Mouse (Mus musculus): ENCODE results near the gene Trim8. TPM values are rescaled to one million over a fixed set of nuclear protein-coding genes. Genes with fewer than 3 reads are reported as not detected.

The Trim8 gene
- polyA plus RNA-seq, 1 experiment: 14.2 TPM

- Histone ChIP-seq H3K27me3 (ENCODE audit: control insufficient read depth, insufficient read depth, low read length, poor library complexity, severe bottlenecking) (no peaks in the 10 kb centered on the region), H3K4me1 (ENCODE audit: control insufficient read depth, insufficient read depth, low read length) (peaks cover 9% of the 10 kb centered on the region), H3K27ac (ENCODE audit: insufficient read depth, low read length) (no peak overlapping the region), H3K9ac (ENCODE audit: low read depth, poor library complexity, severe bottlenecking) (no peak overlapping the region), H3K4me3 (ENCODE audit: low read depth, low read length) (no peak overlapping the region), H3K9me3 (replicated peaks; ENCODE audit: control insufficient read depth, insufficient read depth, low read length, poor library complexity, severe bottlenecking) (no peaks in the 10 kb centered on the region), H3K36me3 (ENCODE audit: control insufficient read depth, insufficient read depth, low read length, poor library complexity, severe bottlenecking) (no peaks in the 10 kb centered on the region)
- TF ChIP-seq CTCF (IDR thresholded peaks at IDR 0.05; ENCODE audit: low read depth, low read length): no peak
- no peak for TF ChIP-seq EP300 (IDR thresholded peaks at IDR 0.05; ENCODE audit: insufficient read depth, low read depth, low read length)
- no peak for TF ChIP-seq POLR2A (IDR thresholded peaks at IDR 0.05; ENCODE audit: insufficient read depth, low read length)
These were observed 12.1 kb upstream of the Trim8 start for GRCm38 (mm10) chr19:46489448-46489847.

DNA sequence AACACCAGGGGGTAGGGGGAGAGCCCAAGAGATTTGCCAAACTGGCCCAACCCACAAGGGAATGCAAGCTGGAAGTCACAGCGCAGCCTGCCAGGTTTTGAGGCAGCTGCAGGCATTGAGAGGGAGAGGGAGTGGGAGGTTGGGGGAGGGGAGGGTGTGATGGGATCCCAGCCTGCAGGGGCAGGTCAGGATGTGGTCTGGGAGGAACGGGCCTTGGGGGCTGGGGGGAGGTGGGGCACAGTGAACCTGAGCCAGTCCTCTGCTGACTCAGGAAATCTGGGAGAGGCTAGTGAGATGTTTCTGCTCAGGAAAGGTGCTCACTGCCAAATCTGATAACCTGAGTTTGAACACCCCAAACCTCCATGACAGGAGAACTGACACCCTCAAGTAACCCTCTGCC, 10.9 kb upstream of the Trim8 start:
- peak overlapping the region; percentile 68 for H3K27ac ChIP-seq (ENCODE audit: insufficient read depth, low read length)

DNA sequence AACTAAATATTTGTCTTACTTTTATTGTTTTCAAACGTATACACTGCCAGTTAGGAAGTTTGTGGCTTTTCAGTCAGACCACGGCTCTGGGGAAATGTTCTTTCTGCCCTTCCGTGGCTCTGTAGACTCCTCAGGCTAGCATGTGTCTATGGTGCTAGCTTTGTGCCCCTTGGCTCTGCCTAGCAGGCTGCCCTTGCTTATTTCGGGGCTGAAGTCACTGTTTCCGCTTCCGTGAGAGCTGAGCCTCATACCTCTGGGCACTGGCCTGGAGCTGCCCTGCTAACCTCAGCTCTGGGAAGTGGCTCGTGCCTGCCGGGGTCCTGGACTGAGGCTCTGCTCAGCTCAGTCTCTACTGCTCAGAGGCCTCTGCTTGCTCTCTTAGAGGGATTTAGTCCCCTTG, 6.4 kb upstream of the Trim8 start:
- H3K36me3 ChIP-seq (ENCODE audit: control insufficient read depth, insufficient read depth, low read length, poor library complexity, severe bottlenecking): no peaks in the 10 kb centered on the region
- no peak overlapping the region for H3K9ac ChIP-seq (ENCODE audit: low read depth, poor library complexity, severe bottlenecking)
- H3K4me3 ChIP-seq (ENCODE audit: low read depth, low read length): no peak overlapping the region
- H3K9me3 ChIP-seq (replicated peaks; ENCODE audit: control insufficient read depth, insufficient read depth, low read length, poor library complexity, severe bottlenecking): no peaks in the 10 kb centered on the region
- no peaks in the 10 kb centered on the region for H3K27me3 ChIP-seq (ENCODE audit: control insufficient read depth, insufficient read depth, low read length, poor library complexity, severe bottlenecking)
- H3K4me1 ChIP-seq (ENCODE audit: control insufficient read depth, insufficient read depth, low read length): peaks cover 1% of the 10 kb centered on the region
- H3K27ac ChIP-seq (ENCODE audit: insufficient read depth, low read length): no peak overlapping the region
- no peak for TF ChIP-seq CTCF (IDR thresholded peaks at IDR 0.05; ENCODE audit: low read depth, low read length)
- TF ChIP-seq POLR2A (IDR thresholded peaks at IDR 0.05; ENCODE audit: insufficient read depth, low read length): no peak
- TF ChIP-seq EP300 (IDR thresholded peaks at IDR 0.05; ENCODE audit: insufficient read depth, low read depth, low read length): no peak

More for the DNA sequence above, 10.9 kb upstream of the Trim8 start:
- H3K4me1 ChIP-seq (ENCODE audit: control insufficient read depth, insufficient read depth, low read length): peaks cover 6% of the 10 kb centered on the region
- H3K27me3 ChIP-seq (ENCODE audit: control insufficient read depth, insufficient read depth, low read length, poor library complexity, severe bottlenecking): no peaks in the 10 kb centered on the region
- no peak overlapping the region for H3K9ac ChIP-seq (ENCODE audit: low read depth, poor library complexity, severe bottlenecking)
- H3K36me3 ChIP-seq (ENCODE audit: control insufficient read depth, insufficient read depth, low read length, poor library complexity, severe bottlenecking): no peaks in the 10 kb centered on the region
- no peaks in the 10 kb centered on the region for H3K9me3 ChIP-seq (replicated peaks; ENCODE audit: control insufficient read depth, insufficient read depth, low read length, poor library complexity, severe bottlenecking)
- TF ChIP-seq POLR2A (IDR thresholded peaks at IDR 0.05; ENCODE audit: insufficient read depth, low read length): no peak
- peak; percentile 94 for TF ChIP-seq EP300 (IDR thresholded peaks at IDR 0.05; ENCODE audit: insufficient read depth, low read depth, low read length)
- no peak for TF ChIP-seq CTCF (IDR thresholded peaks at IDR 0.05; ENCODE audit: low read depth, low read length)
- no peak overlapping the region for H3K4me3 ChIP-seq (ENCODE audit: low read depth, low read length)

- Histone ChIP-seq H3K4me1 (ENCODE audit: control insufficient read depth, insufficient read depth, low read length) (no peaks in the 10 kb centered on the region), H3K4me3 (ENCODE audit: low read depth, low read length) (no peak overlapping the region), H3K27me3 (ENCODE audit: control insufficient read depth, insufficient read depth, low read length, poor library complexity, severe bottlenecking) (no peaks in the 10 kb centered on the region), H3K27ac (ENCODE audit: insufficient read depth, low read length) (peak overlapping the region; percentile 71), H3K9me3 (replicated peaks; ENCODE audit: control insufficient read depth, insufficient read depth, low read length, poor library complexity, severe bottlenecking) (no peaks in the 10 kb centered on the region), H3K9ac (ENCODE audit: low read depth, poor library complexity, severe bottlenecking) (no peak overlapping the region), H3K36me3 (ENCODE audit: control insufficient read depth, insufficient read depth, low read length, poor library complexity, severe bottlenecking) (no peaks in the 10 kb centered on the region)
- no peak for TF ChIP-seq POLR2A (IDR thresholded peaks at IDR 0.05; ENCODE audit: insufficient read depth, low read length)
- no peak for TF ChIP-seq CTCF (IDR thresholded peaks at IDR 0.05; ENCODE audit: low read depth, low read length)
- no peak for TF ChIP-seq EP300 (IDR thresholded peaks at IDR 0.05; ENCODE audit: insufficient read depth, low read depth, low read length)
These were observed 4.3 kb upstream of the Trim8 start for GRCm38 (mm10) chr19:46497230-46497629.

DNA sequence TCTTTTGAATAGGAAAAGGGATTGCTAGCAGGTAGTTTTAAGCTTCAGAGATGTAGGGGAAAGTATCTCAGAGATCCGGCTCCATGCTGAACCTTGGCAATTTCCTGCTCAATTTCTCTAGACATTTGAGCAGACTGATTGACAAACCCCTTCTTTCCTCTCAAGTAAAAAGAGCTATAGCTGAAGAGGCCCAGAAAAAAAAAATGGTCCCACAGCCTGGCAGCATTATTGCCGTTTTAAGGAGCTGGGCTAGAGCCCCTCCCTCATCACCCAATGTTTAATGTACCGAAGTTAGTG, 2.0 kb upstream of the Trim8 start:
- no peaks in the 10 kb centered on the region for H3K4me1 ChIP-seq (ENCODE audit: control insufficient read depth, insufficient read depth, low read length)
- H3K27ac ChIP-seq (ENCODE audit: insufficient read depth, low read length): no peak overlapping the region
- no peak overlapping the region for H3K4me3 ChIP-seq (ENCODE audit: low read depth, low read length)
- no peaks in the 10 kb centered on the region for H3K36me3 ChIP-seq (ENCODE audit: control insufficient read depth, insufficient read depth, low read length, poor library complexity, severe bottlenecking)
- TF ChIP-seq POLR2A (IDR thresholded peaks at IDR 0.05; ENCODE audit: insufficient read depth, low read length) (peak; percentile 18), CTCF (IDR thresholded peaks at IDR 0.05; ENCODE audit: low read depth, low read length) (no peak)
- no peaks in the 10 kb centered on the region for H3K27me3 ChIP-seq (ENCODE audit: control insufficient read depth, insufficient read depth, low read length, poor library complexity, severe bottlenecking)
- H3K9ac ChIP-seq (ENCODE audit: low read depth, poor library complexity, severe bottlenecking): no peak overlapping the region
- H3K9me3 ChIP-seq (replicated peaks; ENCODE audit: control insufficient read depth, insufficient read depth, low read length, poor library complexity, severe bottlenecking): no peaks in the 10 kb centered on the region

DNA sequence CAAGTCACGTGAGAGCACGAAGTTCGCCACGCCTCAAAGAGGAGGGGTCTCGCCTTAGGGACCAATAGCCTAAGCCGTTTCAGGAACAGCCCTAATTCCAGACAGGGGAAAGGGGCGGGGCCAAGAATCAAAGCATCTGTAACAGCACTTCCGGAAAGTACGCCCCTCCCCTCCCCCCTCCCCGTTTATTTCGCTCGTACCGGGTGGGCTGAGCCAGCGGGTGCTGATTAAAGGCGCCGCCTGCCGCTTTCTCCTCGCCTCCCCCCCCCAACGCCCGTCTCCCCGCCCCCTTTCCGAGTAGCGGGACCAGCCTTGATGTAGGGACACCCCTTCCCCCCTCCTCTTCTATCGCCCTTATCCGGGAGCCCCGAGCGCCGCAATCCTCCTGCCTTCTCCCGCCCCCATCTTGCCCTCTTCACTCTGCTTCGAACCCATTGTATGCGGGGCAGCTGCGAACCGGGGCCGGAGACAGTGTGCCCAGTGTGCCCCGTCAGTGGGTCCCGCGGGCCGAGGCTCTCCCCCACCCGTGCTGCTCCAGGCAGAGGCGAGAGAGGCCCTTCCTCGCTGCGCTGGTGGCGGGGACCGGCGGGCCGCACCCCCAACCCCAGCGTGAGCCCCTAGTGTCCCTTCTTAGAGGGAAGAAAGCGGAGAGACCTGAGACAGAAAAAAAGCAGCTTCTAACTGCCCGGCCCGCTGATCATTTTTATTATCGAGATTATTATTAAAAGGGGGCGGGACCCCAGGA, 1.5 kb upstream of the Trim8 start:
- no peak for TF ChIP-seq CTCF (IDR thresholded peaks at IDR 0.05; ENCODE audit: low read depth, low read length)
- TF ChIP-seq POLR2A (IDR thresholded peaks at IDR 0.05; ENCODE audit: insufficient read depth, low read length): no peak
- TF ChIP-seq EP300 (IDR thresholded peaks at IDR 0.05; ENCODE audit: insufficient read depth, low read depth, low read length): peak; percentile 56; the same call in 1 of the 2 replicates
- H3K4me1 ChIP-seq (ENCODE audit: control insufficient read depth, insufficient read depth, low read length): peaks cover 2% of the 10 kb centered on the region
- H3K36me3 ChIP-seq (ENCODE audit: control insufficient read depth, insufficient read depth, low read length, poor library complexity, severe bottlenecking): no peaks in the 10 kb centered on the region
- H3K9ac ChIP-seq (ENCODE audit: low read depth, poor library complexity, severe bottlenecking): peak overlapping the region; percentile 94
- peak overlapping the region; percentile 92 for H3K4me3 ChIP-seq (ENCODE audit: low read depth, low read length)
- peak overlapping the region; percentile 87 for H3K27ac ChIP-seq (ENCODE audit: insufficient read depth, low read length)
- no peaks in the 10 kb centered on the region for H3K9me3 ChIP-seq (replicated peaks; ENCODE audit: control insufficient read depth, insufficient read depth, low read length, poor library complexity, severe bottlenecking)
- H3K27me3 ChIP-seq (ENCODE audit: control insufficient read depth, insufficient read depth, low read length, poor library complexity, severe bottlenecking): no peaks in the 10 kb centered on the region
